9 mouse cellular contexts compared by ENCODE assay signal in the genomic region with DNA sequence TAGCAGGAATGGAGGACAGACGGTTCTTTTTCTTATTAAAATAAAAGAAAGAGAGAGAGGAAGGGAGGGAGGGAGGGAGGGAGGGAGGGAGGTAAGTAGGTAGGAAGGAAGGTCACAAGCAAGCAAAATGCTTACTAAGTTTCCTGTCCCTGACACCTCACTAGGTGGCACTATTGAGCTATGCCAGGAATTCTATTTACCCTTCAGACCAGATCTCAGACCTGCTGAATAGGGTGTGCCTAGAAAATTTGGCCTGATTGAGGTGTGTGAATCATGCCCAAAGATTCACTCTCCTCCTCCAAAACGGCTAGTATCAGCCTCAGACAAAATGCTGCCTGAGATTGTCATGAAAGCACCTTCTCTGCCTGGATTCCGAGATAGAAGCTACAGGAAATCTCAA. TPM values are rescaled to one million over a fixed set of nuclear protein-coding genes. Genes with fewer than 3 reads are reported as not detected.
DNase-seq lines count a peak whose midpoint lies in the region; ATAC-seq and TF ChIP-seq lines count a peak whose summit lies in the region.
"Had no signal": no experiment of that assay in that cellular context is flagged by ENCODE, and none has a peak within 500 bp of the region (broad histone marks: within the 10 kb centered on the region; RNA-seq: fewer than 3 reads in every experiment).

No protein-coding gene starts in this region.

- ATAC-seq in forebrain, embryonic 14.5 days: peak; percentile 37; the same call in 1 of the 2 replicates

- DNase-seq in heart, adult 2 months: peak; percentile 5 to 17
- no peak for DNase-seq in heart, postnatal 25 days (ENCODE audit: low spot score)
- peak; percentile 17 to 25 for DNase-seq in CD8-positive naive resting alpha-beta T cell, adult 2 months (ENCODE audit: low read depth in 2 of 2, low spot score in 2 of 2)
- peak; percentile 50 for DNase-seq in c-Kit-positive CD71-positive TER-119-positive erythroid progenitor cells, embryonic 14.5 days (ENCODE audit: low spot score)
- DNase-seq in forebrain, embryonic 14.5 days (ENCODE audit: low spot score): peak; percentile 77
- DNase-seq in kidney, postnatal 25 days: peak; percentile 34 to 59
- peak; percentile 9 for DNase-seq in lung, adult 2 months
- DNase-seq in right cerebral cortex, postnatal 4 days: peak; percentile 18

- TF ChIP-seq CTCF in heart, adult 2 months (IDR thresholded peaks at IDR 0.05): peak; percentile 82
- no peak for TF ChIP-seq CTCF in lung, adult 2 months (IDR thresholded peaks at IDR 0.05; ENCODE audit: insufficient read depth, low read length)

- no peaks in the 10 kb centered on the region for H3K9me3 ChIP-seq in forebrain, embryonic 14.5 days (replicated peaks; ENCODE audit: control insufficient read depth, low read length)
- H3K9me3 ChIP-seq: liver, embryonic 15.5 days had no signal

- no peak overlapping the region for H3K4me3 ChIP-seq in heart, adult 2 months
- H3K4me3 ChIP-seq in forebrain, embryonic 14.5 days (ENCODE audit: low read depth, low read length): no peak overlapping the region
- H3K4me3 ChIP-seq in lung, adult 2 months (replicated peaks; ENCODE audit: extremely low read depth, low read depth, low read length): no peak overlapping the region
- H3K4me3 ChIP-seq: liver, embryonic 15.5 days had no signal

- no peak for TF ChIP-seq POLR2A in heart, adult 2 months (IDR thresholded peaks at IDR 0.05; ENCODE audit: insufficient read depth, low read depth, low read length)
- no peak for TF ChIP-seq POLR2A in lung, adult 2 months (IDR thresholded peaks at IDR 0.05; ENCODE audit: borderline replicate concordance, extremely low read depth, low read depth, low read length)

- 28% methylated on average over 3 of the region's 3 CpGs for WGBS in heart, adult 2 months
- 37% methylated on average over 3 of the region's 3 CpGs for WGBS in forebrain, embryonic 14.5 days
- WGBS in lung, adult 2 months: 35% methylated on average over 3 of the region's 3 CpGs

- H3K9ac ChIP-seq in heart, adult 2 months (ENCODE audit: low read depth, low read length): no peak overlapping the region
- no peak overlapping the region for H3K9ac ChIP-seq in forebrain, embryonic 14.5 days (ENCODE audit: low read length)
- H3K9ac ChIP-seq: liver, embryonic 15.5 days had no signal

- H3K4me2 ChIP-seq in forebrain, embryonic 14.5 days (ENCODE audit: low read length): no peak overlapping the region
- H3K4me2 ChIP-seq: liver, embryonic 15.5 days had no signal

- H3K79me2 ChIP-seq in heart, adult 2 months (replicated peaks; ENCODE audit: control insufficient read depth, insufficient read depth, low read length): no peaks in the 10 kb centered on the region

- no peaks in the 10 kb centered on the region for H3K27me3 ChIP-seq in heart, adult 2 months (ENCODE audit: control insufficient read depth, insufficient read depth, low read length)
- no peaks in the 10 kb centered on the region for H3K27me3 ChIP-seq in forebrain, embryonic 14.5 days (replicated peaks; ENCODE audit: control insufficient read depth, insufficient read depth, low read length)

- no peaks in the 10 kb centered on the region for H3K36me3 ChIP-seq in heart, adult 2 months (ENCODE audit: control insufficient read depth, insufficient read depth, low read length)
- H3K36me3 ChIP-seq in forebrain, embryonic 14.5 days (ENCODE audit: control insufficient read depth, insufficient read depth, low read length): no peaks in the 10 kb centered on the region
- H3K36me3 ChIP-seq: liver, embryonic 15.5 days had no signal

- intact Hi-C loops in heart, adult 2 months (cut with DNase I): loop anchor here (1.0 to 10.0 kb wide), 4 partner anchors 103 to 1269 kb away; no protein-coding TSS in a partner anchor
- intact Hi-C loops in heart, postnatal 25 days (cut with DNase I): loop anchor here (1.0 to 5.0 kb wide), 4 partner anchors 83 to 265 kb away; partner anchors contain the start of gene Pir

- H3K4me1 ChIP-seq in heart, adult 2 months (ENCODE audit: control insufficient read depth, insufficient read depth, low read length): no peaks in the 10 kb centered on the region
- H3K4me1 ChIP-seq in forebrain, embryonic 14.5 days (ENCODE audit: control insufficient read depth, insufficient read depth, low read length): no peaks in the 10 kb centered on the region
- no peaks in the 10 kb centered on the region for H3K4me1 ChIP-seq in lung, adult 2 months (ENCODE audit: control insufficient read depth, insufficient read depth, low read length)
- H3K4me1 ChIP-seq: liver, embryonic 15.5 days had no signal

- no peak for TF ChIP-seq EP300 in heart, adult 2 months (IDR thresholded peaks at IDR 0.05; ENCODE audit: insufficient read depth, low read depth, low read length)

- H3K27ac ChIP-seq in heart, adult 2 months: no peak overlapping the region
- H3K27ac ChIP-seq in forebrain, embryonic 14.5 days (ENCODE audit: low read depth, low read length): no peak overlapping the region
- H3K27ac ChIP-seq: liver, embryonic 15.5 days had no signal

RNA-seq across cellular contexts. Expression of gene Ace2, which starts 44.7 kb away (rescaled TPM):
- 1 to 10 TPM; 1.1 to 1.6 TPM for total RNA-seq in heart, adult 2 months (2021)
- 0.51 and 1.0 TPM in 2 replicates for polyA plus RNA-seq in heart, adult 2 months (2012; rRNA removed)
- total RNA-seq in heart, postnatal 25 days (2021): 1 to 10 TPM; 1.1 to 1.9 TPM
- polyA plus RNA-seq in forebrain, embryonic 14.5 days (2014; fragmentation: Nextera tagmentation; extraction: Ambion mirVana): 0.16 TPM in 1 of 2 replicates, not detected in the other
- 1.9 and 3.3 TPM in 2 replicates for polyA plus RNA-seq in lung, adult 2 months (2012; rRNA removed)
